Mouse (Mus musculus) olfactory bulb, adult 2 months (tissue): ENCODE data around the gene Gmpr.

ENCODE experiments used
- CTCF ChIP-seq: fragments of 200-500 bp; IDR thresholded peaks from 2 replicates; pipeline ENCODE4 v1.5.1; 2012; ENCODE audit warnings: low read depth, mild to moderate bottlenecking, low read length, moderate library complexity; ENCODE audit not compliant: insufficient read depth
- POLR2A ChIP-seq: fragments of 200-500 bp; IDR thresholded peaks from 2 replicates; pipeline ENCODE4 v1.6.1; 2012; ENCODE audit warnings: mild to moderate bottlenecking, low read depth, low read length, moderate library complexity; ENCODE audit not compliant: insufficient read depth

- TF ChIP-seq CTCF (no peak), POLR2A (no peak)
Observed at GRCm38 (mm10) chr13:45505546-45505945, 1.7 kb upstream of the Gmpr start.
